Mouse (Mus musculus) erythroblast, embryonic 14.5 days (primary cell): Measurements from ENCODE around the gene Noa1. TPM values are rescaled to one million over a fixed set of nuclear protein-coding genes. Genes with fewer than 3 reads are reported as not detected.

Experiments
- H3K27me3 ChIP-seq: 2 replicates; pipeline ENCODE4 v1.6.1; 2012; ENCODE audit warnings: inconsistent platforms; ENCODE audit not compliant: control insufficient read depth
- H3K36me3 ChIP-seq: 2 replicates; pipeline ENCODE4 v1.6.1; 2012; ENCODE audit warnings: mild to moderate bottlenecking, inconsistent platforms; ENCODE audit not compliant: control insufficient read depth
- H3K4me1 ChIP-seq: 2 replicates; pipeline ENCODE4 v1.6.1; 2012; ENCODE audit warnings: inconsistent platforms; ENCODE audit not compliant: control insufficient read depth
- H3K4me3 ChIP-seq: replicated peaks from 2 replicates; pipeline ENCODE3; 2012; ENCODE audit warnings: moderate library complexity, mild to moderate bottlenecking, inconsistent platforms
- H3K9me3 ChIP-seq: 2 replicates; pipeline ENCODE4 v1.6.1; 2012; ENCODE audit warnings: low read length, inconsistent platforms, mixed read lengths; ENCODE audit not compliant: control insufficient read depth
- GATA1 ChIP-seq: IDR thresholded peaks from 2 replicates; pipeline ENCODE4 v1.6.1; 2012; ENCODE audit warnings: low read length, inconsistent platforms, mixed read lengths
- TAL1 ChIP-seq: IDR thresholded peaks from 3 replicates; pipeline ENCODE4 v1.6.1; 2012; ENCODE audit warnings: low read length, inconsistent platforms, mixed read lengths
- polyA plus RNA-seq: library from polyadenylated mRNA; stranded (reverse); fragments of >175 nt; gene quantifications from 2 replicates; pipeline ENCODE4 v1.2.3, GENCODE M21; 2012

The Noa1 gene
- polyA plus RNA-seq, 1 experiment: 1.1 TPM

DNA sequence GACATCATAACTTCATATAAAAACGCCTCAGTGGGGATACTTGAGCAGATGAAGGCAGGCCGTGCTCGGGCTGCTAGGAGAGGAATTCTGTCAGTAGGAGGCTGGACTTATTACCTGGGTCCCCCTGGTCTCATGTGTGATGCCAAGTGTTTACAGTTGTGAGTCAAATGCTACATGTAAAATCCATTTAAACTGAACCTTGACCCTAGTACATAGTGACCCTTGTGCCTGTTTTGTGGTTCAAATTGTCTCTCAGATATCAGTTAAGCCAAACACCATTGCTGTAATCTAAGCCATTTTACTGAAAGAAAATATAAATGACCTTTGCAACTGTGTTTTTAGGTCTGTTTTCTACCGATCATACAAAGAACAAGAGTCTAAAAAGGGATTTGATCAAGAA is 30.1 kb upstream of the Noa1 start:
- Histone ChIP-seq H3K27me3 (no peaks in the 10 kb centered on the region), H3K9me3 (no peaks in the 10 kb centered on the region), H3K4me3 (no peak overlapping the region), H3K4me1 (no peaks in the 10 kb centered on the region), H3K36me3 (peaks cover 100% of the 10 kb centered on the region)
- no peak for TF ChIP-seq TAL1

DNA sequence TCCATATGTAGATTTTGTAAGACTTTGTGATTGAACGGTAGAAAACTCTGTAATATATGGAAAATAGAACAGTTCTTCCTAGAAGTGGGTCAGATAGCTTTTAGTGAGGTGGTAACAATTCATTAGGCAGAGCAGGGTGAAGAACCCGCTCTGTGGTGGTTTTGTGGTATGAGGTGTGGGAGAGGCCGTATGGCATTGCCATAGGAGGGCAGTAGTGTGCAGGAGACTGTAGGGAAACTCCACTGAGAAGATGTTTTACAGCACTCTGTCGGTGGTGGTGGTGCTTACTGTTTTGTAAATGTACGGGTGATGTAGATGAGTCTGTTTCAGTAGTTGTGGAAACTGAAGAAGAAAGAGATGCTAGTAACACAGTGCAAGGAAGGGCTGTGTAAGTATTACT is 20.3 kb upstream of the Noa1 start:
- Histone ChIP-seq H3K27me3 (no peaks in the 10 kb centered on the region), H3K4me1 (no peaks in the 10 kb centered on the region), H3K9me3 (no peaks in the 10 kb centered on the region), H3K4me3 (no peak overlapping the region), H3K36me3 (peaks cover 98% of the 10 kb centered on the region)
- TF ChIP-seq TAL1 (no peak), GATA1 (no peak)

DNA sequence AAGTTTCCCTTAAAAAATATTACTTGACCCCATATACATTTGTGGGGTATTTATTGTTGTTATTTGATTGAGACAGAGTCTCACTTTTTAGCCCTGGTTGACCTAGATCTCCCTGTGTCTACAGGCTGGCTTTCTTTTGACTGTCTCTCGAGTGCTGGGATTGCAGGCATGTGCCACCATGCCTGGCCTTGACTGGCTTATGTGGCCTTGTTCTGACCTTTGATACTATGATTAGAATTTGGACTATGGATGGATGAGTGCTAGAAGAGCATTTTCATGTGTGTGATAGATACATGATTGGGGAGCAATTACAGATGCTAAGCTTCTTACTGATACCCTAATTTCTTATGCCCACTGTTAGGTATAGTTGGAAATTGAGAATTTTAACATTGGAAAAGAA is 15.1 kb upstream of the Noa1 start:
- H3K36me3 ChIP-seq: peaks cover 98% of the 10 kb centered on the region
- no peaks in the 10 kb centered on the region for H3K9me3 ChIP-seq
- H3K4me1 ChIP-seq: no peaks in the 10 kb centered on the region
- no peak overlapping the region for H3K4me3 ChIP-seq
- TF ChIP-seq TAL1 (no peak), GATA1 (no peak)
- no peaks in the 10 kb centered on the region for H3K27me3 ChIP-seq

DNA sequence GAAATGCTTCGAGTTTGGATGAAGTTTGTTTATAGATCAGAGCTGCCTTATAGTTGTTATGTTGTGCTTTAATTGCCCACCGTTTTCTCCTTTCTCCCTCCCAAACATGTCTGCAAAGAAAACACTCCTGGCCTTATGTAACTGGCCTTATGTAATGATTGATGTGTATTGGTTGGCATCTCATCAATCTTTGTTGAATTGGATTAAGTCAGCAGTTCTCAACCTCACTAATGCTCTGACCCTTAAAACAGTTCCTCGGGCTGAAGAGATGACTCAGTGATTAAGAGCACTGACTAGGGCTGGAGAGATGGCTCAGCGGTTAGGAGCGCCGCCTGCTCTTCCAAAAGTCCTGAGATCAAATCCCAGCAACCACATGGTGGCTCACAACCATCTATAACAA is 5.1 kb upstream of the Noa1 start:
- Histone ChIP-seq H3K4me3 (no peak overlapping the region), H3K9me3 (no peaks in the 10 kb centered on the region), H3K27me3 (no peaks in the 10 kb centered on the region), H3K4me1 (peaks cover 16% of the 10 kb centered on the region), H3K36me3 (peaks cover 76% of the 10 kb centered on the region)
- TF ChIP-seq GATA1 (no peak), TAL1 (no peak)

DNA sequence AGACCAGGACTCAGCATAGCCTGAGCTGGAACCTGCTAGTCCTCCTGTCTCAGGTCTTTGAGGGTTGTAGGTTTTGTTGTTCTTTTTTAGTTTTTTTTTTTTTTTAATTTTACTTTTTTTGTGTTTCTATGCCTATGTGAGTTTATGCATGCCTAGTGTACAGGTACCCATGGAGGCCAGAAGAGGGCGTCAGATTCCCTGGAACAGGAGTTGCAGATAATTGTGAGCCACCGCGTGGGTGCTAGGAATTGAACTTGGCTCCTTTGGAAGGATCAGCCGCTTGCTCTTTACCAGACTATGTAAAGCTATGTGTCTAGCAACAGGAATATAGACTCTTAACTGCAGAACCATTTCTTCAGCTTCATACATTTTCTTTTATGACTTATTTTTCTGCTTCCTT is 4.3 kb upstream of the Noa1 start:
- TF ChIP-seq TAL1: no peak
- no peak for TF ChIP-seq GATA1
- Histone ChIP-seq H3K36me3 (peaks cover 70% of the 10 kb centered on the region), H3K4me3 (no peak overlapping the region), H3K9me3 (no peaks in the 10 kb centered on the region), H3K4me1 (peaks cover 21% of the 10 kb centered on the region), H3K27me3 (no peaks in the 10 kb centered on the region)

DNA sequence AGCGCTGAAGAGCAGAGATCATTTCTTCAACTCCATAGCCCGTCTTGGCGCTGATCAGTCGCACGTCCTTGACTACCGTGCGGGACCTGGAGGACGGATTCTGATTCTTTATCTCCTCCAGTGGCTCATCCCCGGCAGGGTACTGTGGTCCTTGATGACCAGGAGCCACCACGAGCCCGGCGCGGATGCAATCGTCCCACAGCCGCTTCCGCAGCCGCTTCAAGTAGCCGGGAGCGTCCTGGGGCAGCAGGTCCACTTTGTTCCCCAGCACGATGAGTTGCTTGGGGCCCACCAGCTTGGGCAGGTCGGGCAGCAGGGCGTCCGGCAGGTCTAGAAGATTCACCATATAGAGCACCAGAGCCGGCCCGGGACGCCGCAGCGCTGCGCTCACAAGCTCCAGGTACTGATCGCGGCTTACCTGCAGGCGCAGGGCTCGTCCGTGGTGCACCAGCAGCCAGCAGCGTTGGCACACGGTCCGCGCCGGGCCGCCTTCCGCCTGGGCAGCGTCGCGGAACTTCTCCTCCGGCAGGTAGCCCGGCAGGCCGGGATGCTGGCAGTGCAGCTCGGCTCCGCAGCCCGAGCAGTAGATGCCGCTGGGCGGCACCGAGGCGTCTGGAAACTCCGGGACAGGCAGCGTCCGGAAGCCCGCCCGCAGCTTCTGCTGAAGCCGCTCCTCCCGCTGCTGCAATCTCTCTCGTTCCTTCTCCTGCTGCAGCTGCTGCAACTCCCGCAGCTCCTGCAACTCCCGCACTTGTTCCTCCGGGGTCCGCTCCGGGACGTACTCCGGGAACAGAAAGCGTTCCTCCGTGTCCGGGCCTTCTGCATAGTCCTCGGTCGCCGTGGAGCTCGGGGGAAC is 605 bp downstream of the Noa1 start:
- no peak for TF ChIP-seq GATA1
- no peak for TF ChIP-seq TAL1
- Histone ChIP-seq H3K36me3 (peaks cover 51% of the 10 kb centered on the region), H3K9me3 (no peaks in the 10 kb centered on the region)

DNA sequence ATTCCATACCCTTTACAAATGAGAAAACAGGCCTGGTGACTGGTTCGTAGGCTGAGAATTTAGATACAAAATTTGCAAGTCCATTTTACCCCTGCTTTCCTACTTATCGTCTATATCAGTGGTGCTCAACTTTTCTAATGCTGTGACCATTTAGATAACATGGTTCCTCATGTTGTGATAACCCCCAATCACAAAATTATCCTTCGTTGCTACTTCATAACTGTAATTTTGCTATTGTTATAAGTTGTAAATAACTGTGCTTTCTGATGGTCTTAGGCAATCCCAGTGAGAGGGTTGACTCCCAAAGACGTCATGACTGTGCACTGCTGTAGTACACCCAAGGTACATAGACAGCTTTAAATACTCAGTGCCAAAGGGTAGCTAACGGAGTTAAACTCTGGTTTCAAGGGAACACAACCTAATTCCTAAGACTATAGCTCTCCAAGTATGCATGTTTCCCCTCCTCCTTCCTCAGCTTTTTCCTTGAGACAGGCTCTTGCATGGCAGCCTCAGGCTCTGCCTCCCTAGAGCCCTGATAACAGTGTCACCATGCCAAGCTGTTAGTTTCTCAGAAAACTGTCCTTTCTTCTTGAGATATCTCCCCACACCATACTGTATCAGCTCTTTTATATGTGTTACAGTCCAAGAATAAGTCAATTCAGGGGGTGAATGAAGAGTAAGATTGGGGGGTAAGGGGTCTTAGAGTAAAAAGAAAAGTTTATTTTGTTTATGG is 1.9 kb downstream of the Noa1 start:
- H3K9me3 ChIP-seq: no peaks in the 10 kb centered on the region
- TF ChIP-seq TAL1 (no peak), GATA1 (no peak)
- H3K36me3 ChIP-seq: peaks cover 40% of the 10 kb centered on the region
- H3K27me3 ChIP-seq: no peaks in the 10 kb centered on the region
- peaks cover 41% of the 10 kb centered on the region for H3K4me1 ChIP-seq
- peak overlapping the region; percentile 87 for H3K4me3 ChIP-seq

More for the DNA sequence above, 605 bp downstream of the Noa1 start:
- Histone ChIP-seq H3K4me1 (peaks cover 41% of the 10 kb centered on the region), H3K27me3 (no peaks in the 10 kb centered on the region), H3K4me3 (peak overlapping the region; percentile 87)

DNA sequence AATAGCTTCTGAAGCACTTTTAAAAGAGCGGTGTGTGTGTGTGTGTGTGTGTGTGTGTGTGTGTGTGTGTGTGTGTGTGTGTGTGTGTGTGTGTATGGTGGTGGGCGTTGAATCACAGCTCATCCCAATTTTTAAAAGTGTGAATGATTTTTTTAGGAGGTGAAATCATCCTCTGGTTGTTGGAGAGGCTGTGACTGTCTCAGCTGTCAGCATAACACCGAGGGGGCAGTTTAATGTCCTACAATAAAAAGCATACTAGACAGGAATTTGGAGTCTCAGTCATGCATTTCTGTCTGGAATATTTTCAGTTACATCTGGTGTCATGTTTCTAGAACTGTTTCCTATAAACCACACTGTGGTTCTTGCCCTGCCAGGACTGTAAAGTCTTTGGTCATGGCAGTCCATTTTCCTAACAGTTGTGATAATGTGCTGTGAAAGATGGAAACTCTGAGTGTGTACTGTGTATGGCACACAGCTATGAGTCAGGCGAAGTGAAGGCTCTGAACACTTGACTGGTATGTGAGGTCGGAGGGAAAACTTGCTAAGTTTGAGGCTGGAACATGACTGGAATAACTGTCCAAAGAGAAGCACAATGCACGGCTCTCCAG is 8.5 kb downstream of the Noa1 start:
- Histone ChIP-seq H3K4me1 (no peaks in the 10 kb centered on the region), H3K27me3 (no peaks in the 10 kb centered on the region), H3K4me3 (no peak overlapping the region), H3K9me3 (no peaks in the 10 kb centered on the region), H3K36me3 (peaks cover 63% of the 10 kb centered on the region)
- TF ChIP-seq TAL1: no peak

DNA sequence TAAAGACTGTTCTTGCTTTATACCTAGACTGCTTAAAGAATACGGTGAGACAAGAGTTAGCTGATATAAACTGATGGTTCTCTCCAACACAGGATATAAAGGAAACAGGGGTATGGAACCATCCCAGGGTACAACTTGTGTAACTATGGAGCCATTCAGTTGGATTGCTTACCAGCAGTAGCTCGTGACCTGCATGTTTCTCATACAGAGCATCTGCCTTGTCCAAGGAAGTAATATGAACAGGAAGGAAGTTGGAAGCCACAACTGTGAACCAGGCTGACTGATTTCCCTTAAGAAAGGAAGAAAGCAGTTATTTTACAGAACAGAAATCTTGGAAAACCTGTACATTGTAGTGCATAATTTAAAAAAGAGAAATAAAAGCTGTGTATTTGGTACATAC is 10.4 kb downstream of the Noa1 start:
- no peak for TF ChIP-seq TAL1
- no peak for TF ChIP-seq GATA1
- Histone ChIP-seq H3K27me3 (no peaks in the 10 kb centered on the region), H3K9me3 (no peaks in the 10 kb centered on the region), H3K36me3 (peaks cover 62% of the 10 kb centered on the region), H3K4me1 (no peaks in the 10 kb centered on the region), H3K4me3 (no peak overlapping the region)
